Mouse (Mus musculus) midbrain, embryonic 14.5 days (tissue): ENCODE results near the gene Tpcn2. TPM values are rescaled to one million over a fixed set of nuclear protein-coding genes. Genes with fewer than 3 reads are reported as not detected.

Experiments used
- ATAC-seq: fragments of 200-750 bp; cut with Nextera tagmentation; 2 replicates; pipeline ENCODE4 v1.8.0; 2017; ENCODE audit warnings: moderate number of reproducible peaks, moderate library complexity; ENCODE audit not compliant: low FRiP score, low TSS enrichment
- DNase-seq: peaks from one replicate; pipeline ENCODE4 v3.0.0-alpha.2; 2015
- H3K27ac ChIP-seq: fragments of 300-500 bp; sonication (generic); replicated peaks from 2 replicates; pipeline ENCODE4 v1.5.1; 2014; ENCODE audit warnings: mild to moderate bottlenecking, low read depth, low read length, moderate library complexity
- H3K27me3 ChIP-seq: fragments of 300-500 bp; sonication (generic); 2 replicates; pipeline ENCODE4 v1.6.1; 2014; ENCODE audit warnings: low read length, control low read depth, mixed read lengths; ENCODE audit not compliant: control insufficient read depth, insufficient read depth
- H3K36me3 ChIP-seq: fragments of 300-500 bp; sonication (generic); 2 replicates; pipeline ENCODE4 v1.6.1; 2014; ENCODE audit warnings: low read length, control low read depth; ENCODE audit not compliant: control insufficient read depth, insufficient read depth
- H3K4me1 ChIP-seq: fragments of 300-500 bp; sonication (generic); 2 replicates; pipeline ENCODE4 v1.6.1; 2014; ENCODE audit warnings: mild to moderate bottlenecking, antibody characterized with exemption, low read length, control low read depth; ENCODE audit not compliant: control insufficient read depth, insufficient read depth
- H3K4me2 ChIP-seq: fragments of 300-500 bp; sonication (generic); 2 replicates; pipeline ENCODE4 v1.6.1; 2014; ENCODE audit warnings: mild to moderate bottlenecking, low read length, moderate library complexity
- H3K4me3 ChIP-seq: fragments of 300-500 bp; sonication (generic); replicated peaks from 2 replicates; pipeline ENCODE4 v1.5.1; 2014; ENCODE audit warnings: low read depth, low read length
- H3K9ac ChIP-seq: fragments of 300-500 bp; sonication (generic); replicated peaks from 2 replicates; pipeline ENCODE4 v1.6.1; 2014; ENCODE audit warnings: mild to moderate bottlenecking, low read length, moderate library complexity
- H3K9me3 ChIP-seq: fragments of 300-500 bp; sonication (generic); 2 replicates; pipeline ENCODE4 v1.6.1; 2016; ENCODE audit warnings: low read length, control low read depth, mixed read lengths; ENCODE audit not compliant: control insufficient read depth
- WGBS: fragments of 180-500 bp; shearing (Covaris S2); extraction: QIAGEN DNeasy Blood & Tissue Kit; methylation state at CpG from one replicate; pipeline ENCODE4 v1.1.7; 2014; 5-methylcytosine and 5-hydroxymethylcytosine counted together
- polyA plus RNA-seq: library from polyadenylated mRNA; unstranded; fragments of >200 nt; fragmentation: Nextera tagmentation; extraction: Ambion mirVana; gene quantifications from 2 replicates; pipeline ENCODE4 v1.2.1, GENCODE M21; 2014

The Tpcn2 gene
- polyA plus RNA-seq, 1 experiment from 2014 or later: 1.4 TPM

DNA sequence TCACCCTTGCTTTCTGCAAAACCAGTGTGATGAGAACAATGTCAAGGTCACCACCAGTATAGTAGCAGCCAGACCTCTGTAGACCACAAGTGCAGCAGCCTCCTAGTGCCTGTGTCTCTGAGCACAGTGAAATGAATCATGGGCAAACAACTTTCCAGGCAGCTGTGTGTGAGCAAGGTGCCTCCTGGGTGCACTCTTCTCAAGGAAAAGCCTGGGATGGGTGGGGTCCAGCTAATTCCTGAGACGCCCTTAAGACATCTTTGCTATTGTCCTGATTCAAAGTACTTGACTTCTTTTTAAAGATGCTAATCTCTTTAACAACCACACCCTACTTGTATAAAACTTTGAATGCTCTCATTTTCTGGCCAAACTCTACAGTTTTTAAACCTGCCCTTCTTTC lies 144.7 kb downstream of the Tpcn2 start:
- no peak for ATAC-seq
- Histone ChIP-seq H3K27ac (no peak overlapping the region), H3K36me3 (no peaks in the 10 kb centered on the region), H3K27me3 (no peaks in the 10 kb centered on the region), H3K4me1 (no peaks in the 10 kb centered on the region), H3K4me3 (no peak overlapping the region), H3K9me3 (peaks cover 18% of the 10 kb centered on the region; the same call in 1 of the 2 replicates), H3K4me2 (no peak overlapping the region), H3K9ac (no peak overlapping the region)
- no peak for DNase-seq
- 83% methylated on average over 1 of the region's 1 CpGs for WGBS

DNA sequence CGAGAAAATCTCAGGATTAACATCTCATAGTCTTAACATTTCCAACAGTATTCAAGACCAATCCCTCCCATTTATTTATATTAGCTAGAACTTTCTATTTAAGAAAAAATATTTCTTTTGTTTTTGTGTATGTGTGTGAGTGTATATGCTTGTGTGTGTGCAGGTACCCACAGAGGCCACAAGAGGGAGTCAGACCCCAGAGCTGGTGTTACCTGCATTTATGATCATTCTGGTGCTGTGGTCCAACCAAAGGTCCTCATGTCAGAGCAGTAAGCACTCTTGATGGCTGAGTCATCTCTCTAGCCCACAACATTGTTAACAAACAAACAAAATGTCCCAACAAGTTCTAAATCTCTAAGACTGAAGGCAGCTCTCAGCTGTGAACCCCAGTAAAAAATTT lies 145.9 kb downstream of the Tpcn2 start:
- Histone ChIP-seq H3K4me2 (no peak overlapping the region), H3K9me3 (peaks cover 18% of the 10 kb centered on the region; the same call in 1 of the 2 replicates), H3K36me3 (no peaks in the 10 kb centered on the region), H3K27me3 (no peaks in the 10 kb centered on the region), H3K4me1 (no peaks in the 10 kb centered on the region), H3K27ac (no peak overlapping the region), H3K9ac (no peak overlapping the region), H3K4me3 (no peak overlapping the region)
- DNase-seq (no peak), ATAC-seq (no peak)
- WGBS: 89% methylated on average over 1 of the region's 1 CpGs

DNA sequence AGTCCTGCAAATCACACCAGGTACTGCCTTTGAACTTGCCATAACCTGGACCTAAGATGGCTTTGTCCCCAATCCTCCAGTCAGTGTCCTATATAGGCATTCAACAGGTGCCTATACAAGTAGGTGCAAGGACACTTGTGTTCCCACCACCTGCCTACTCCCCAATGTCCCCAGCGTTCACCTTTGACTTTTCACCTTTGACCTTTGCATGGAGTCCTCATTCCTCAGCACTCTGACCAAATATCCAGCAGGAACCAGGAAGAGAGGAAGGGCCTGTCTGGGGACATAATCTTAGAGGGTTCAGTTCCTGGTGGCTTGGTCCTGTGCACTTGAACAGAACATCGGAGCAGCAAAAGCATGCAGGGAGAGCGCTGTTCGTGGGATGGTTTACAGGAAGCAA lies 147.0 kb downstream of the Tpcn2 start:
- WGBS: 93% methylated on average over 4 of the region's 4 CpGs
- H3K9ac ChIP-seq: no peak overlapping the region

More for the DNA sequence above, 147.0 kb downstream of the Tpcn2 start:
- H3K27me3 ChIP-seq: no peaks in the 10 kb centered on the region
- H3K4me2 ChIP-seq: no peak overlapping the region
- DNase-seq: no peak
- no peaks in the 10 kb centered on the region for H3K4me1 ChIP-seq
- H3K4me3 ChIP-seq: no peak overlapping the region
- H3K9me3 ChIP-seq: peaks cover 18% of the 10 kb centered on the region; the same call in 1 of the 2 replicates
- no peak for ATAC-seq
- no peaks in the 10 kb centered on the region for H3K36me3 ChIP-seq
- H3K27ac ChIP-seq: no peak overlapping the region

Other genes starting within 250 kb of the Tpcn2 start
- gene 1810010D01Rik, start 75.9 kb downstream of the Tpcn2 start, polyA plus RNA-seq: 0.33 TPM in 1 of 2 replicates, not detected in the other
- gene Mrgprf, start 16.8 kb upstream of the Tpcn2 start, polyA plus RNA-seq: 3.5 TPM in 1 of 2 replicates, not detected in the other
- gene Mrgprd, start 30.8 kb upstream of the Tpcn2 start, polyA plus RNA-seq: not detected in 2 replicates